19 mouse cellular contexts compared by ENCODE assay signal in the genomic region with DNA sequence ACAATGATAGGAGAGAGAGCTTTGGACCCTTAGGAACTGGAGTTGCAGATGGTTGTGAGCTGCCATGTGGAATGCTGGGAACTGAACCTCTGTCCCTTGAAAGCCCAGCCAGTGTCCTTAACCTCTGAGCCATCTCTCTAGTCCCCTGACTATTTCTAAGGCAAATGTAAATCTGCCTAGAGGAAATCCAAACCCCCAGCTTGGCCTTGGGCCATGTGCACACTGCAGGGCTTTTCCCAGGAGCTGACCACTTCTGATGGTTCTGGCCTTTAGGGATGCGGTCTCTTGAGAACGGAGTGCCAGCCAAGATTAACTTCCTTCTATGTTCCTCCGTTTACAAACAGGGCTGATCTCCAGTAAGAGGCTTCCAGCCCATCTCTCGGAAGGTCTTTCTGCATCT. TPM values are rescaled to one million over a fixed set of nuclear protein-coding genes. Genes with fewer than 3 reads are reported as not detected.
DNase-seq lines count a peak whose midpoint lies in the region; ATAC-seq lines count a peak whose summit lies in the region.
"Had no signal": no experiment of that assay in that cellular context is flagged by ENCODE, and none has a peak within 500 bp of the region (broad histone marks: within the 10 kb centered on the region; RNA-seq: fewer than 3 reads in every experiment).

No protein-coding gene starts in this region.

- no peaks in the 10 kb centered on the region for H3K27me3 ChIP-seq in heart, embryonic 12.5 days (replicated peaks)
- no peaks in the 10 kb centered on the region for H3K27me3 ChIP-seq in midbrain, embryonic 11.5 days (ENCODE audit: control insufficient read depth, insufficient read depth, low read length)
- no peaks in the 10 kb centered on the region for H3K27me3 ChIP-seq in midbrain, embryonic 16.5 days (ENCODE audit: control insufficient read depth, insufficient read depth, low read depth, low read length)
- H3K27me3 ChIP-seq: embryonic facial prominence, embryonic 12.5 days; forebrain, embryonic 15.5 days; heart, embryonic 13.5 days; hindbrain, embryonic 12.5 days had no signal

- no peak overlapping the region for H3K4me3 ChIP-seq in heart, embryonic 12.5 days
- no peak overlapping the region for H3K4me3 ChIP-seq in midbrain, embryonic 11.5 days (ENCODE audit: low read depth, low read length)
- H3K4me3 ChIP-seq in midbrain, embryonic 16.5 days (ENCODE audit: low read depth, low read length) = no peak overlapping the region
- no peak overlapping the region for H3K4me3 ChIP-seq in brown adipose tissue, adult 24 weeks (ENCODE audit: insufficient read depth, low read depth, low read length)
- H3K4me3 ChIP-seq: embryonic facial prominence, embryonic 12.5 days; forebrain, embryonic 15.5 days; heart, embryonic 13.5 days; hindbrain, embryonic 12.5 days had no signal

- 71% methylated on average over 4 of the region's 4 CpGs for WGBS in heart, embryonic 12.5 days
- WGBS in midbrain, embryonic 11.5 days = 88% methylated on average over 4 of the region's 4 CpGs
- 67% methylated on average over 4 of the region's 4 CpGs for WGBS in midbrain, embryonic 16.5 days

- H3K9ac ChIP-seq in heart, embryonic 12.5 days = no peak overlapping the region
- H3K9ac ChIP-seq in midbrain, embryonic 11.5 days (ENCODE audit: low read length) = no peak overlapping the region
- H3K9ac ChIP-seq in midbrain, embryonic 16.5 days (ENCODE audit: low read depth, low read length) = no peak overlapping the region
- H3K9ac ChIP-seq: embryonic facial prominence, embryonic 12.5 days; forebrain, embryonic 15.5 days; heart, embryonic 13.5 days; hindbrain, embryonic 12.5 days had no signal

- DNase-seq in heart, postnatal 4 days = peak; percentile 36
- DNase-seq in midbrain, embryonic 11.5 days (ENCODE audit: low spot score, missing footprints) = peak; percentile 69
- DNase-seq in spleen, postnatal 10 days (ENCODE audit: low spot score in 2 of 2) = no peak
- DNase-seq: B cell, adult 2 months; cerebellum, adult 11-12 months; cerebellum, adult 9-10 months; cerebellum, postnatal 25 days; heart, postnatal 36 days had no signal

- ATAC-seq in heart, embryonic 12.5 days (ENCODE audit: insufficient number of reproducible peaks, low FRiP score) = no peak
- no peak for ATAC-seq in midbrain, embryonic 11.5 days (ENCODE audit: low FRiP score)
- ATAC-seq in midbrain, embryonic 16.5 days = no peak
- ATAC-seq: CD4-positive, CD25-positive, alpha-beta regulatory T cell, adult 4 months; forebrain, embryonic 15.5 days; hindbrain, embryonic 16.5 days; inflammation-experienced regulatory T-cells, adult 6 months had no signal

- H3K4me2 ChIP-seq in heart, embryonic 12.5 days = no peak overlapping the region
- no peak overlapping the region for H3K4me2 ChIP-seq in midbrain, embryonic 11.5 days
- H3K4me2 ChIP-seq in midbrain, embryonic 16.5 days (ENCODE audit: low read length) = no peak overlapping the region
- H3K4me2 ChIP-seq: embryonic facial prominence, embryonic 12.5 days; forebrain, embryonic 15.5 days; hindbrain, embryonic 12.5 days had no signal

- H3K9me3 ChIP-seq in heart, embryonic 12.5 days (replicated peaks) = no peaks in the 10 kb centered on the region
- H3K9me3 ChIP-seq in midbrain, embryonic 11.5 days (ENCODE audit: control insufficient read depth, low read length) = no peaks in the 10 kb centered on the region
- no peaks in the 10 kb centered on the region for H3K9me3 ChIP-seq in midbrain, embryonic 16.5 days (replicated peaks; ENCODE audit: control insufficient read depth, low read length, poor library complexity, severe bottlenecking)
- H3K9me3 ChIP-seq: embryonic facial prominence, embryonic 12.5 days; forebrain, embryonic 15.5 days; G1E; heart, embryonic 13.5 days; hindbrain, embryonic 12.5 days had no signal

- H3K36me3 ChIP-seq in heart, embryonic 12.5 days = no peaks in the 10 kb centered on the region
- H3K36me3 ChIP-seq in midbrain, embryonic 11.5 days (ENCODE audit: control insufficient read depth, insufficient read depth, low read length) = no peaks in the 10 kb centered on the region
- no peaks in the 10 kb centered on the region for H3K36me3 ChIP-seq in midbrain, embryonic 16.5 days (ENCODE audit: control insufficient read depth, insufficient read depth, low read length)
- H3K36me3 ChIP-seq: embryonic facial prominence, embryonic 12.5 days; forebrain, embryonic 15.5 days; G1E; heart, embryonic 13.5 days; hindbrain, embryonic 12.5 days had no signal

- H3K27ac ChIP-seq in heart, embryonic 12.5 days (ENCODE audit: poor library complexity, severe bottlenecking) = no peak overlapping the region
- H3K27ac ChIP-seq in midbrain, embryonic 11.5 days (ENCODE audit: low read depth, low read length) = no peak overlapping the region
- no peak overlapping the region for H3K27ac ChIP-seq in midbrain, embryonic 16.5 days (ENCODE audit: low read length)
- peak overlapping the region; percentile 83 for H3K27ac ChIP-seq in brown adipose tissue, adult 24 weeks (replicated peaks; ENCODE audit: low read depth, low read length)
- H3K27ac ChIP-seq: embryonic facial prominence, embryonic 12.5 days; forebrain, embryonic 15.5 days; hindbrain, embryonic 12.5 days had no signal

- H3K4me1 ChIP-seq in heart, embryonic 12.5 days (replicated peaks) = peaks cover 58% of the 10 kb centered on the region
- H3K4me1 ChIP-seq in midbrain, embryonic 11.5 days (ENCODE audit: control insufficient read depth, insufficient read depth, low read length) = no peaks in the 10 kb centered on the region
- H3K4me1 ChIP-seq in midbrain, embryonic 16.5 days (ENCODE audit: control insufficient read depth, insufficient read depth, low read length) = no peaks in the 10 kb centered on the region
- peaks cover 12% of the 10 kb centered on the region for H3K4me1 ChIP-seq in brown adipose tissue, adult 24 weeks (ENCODE audit: control insufficient read depth, insufficient read depth, insufficient read length, low read length)
- H3K4me1 ChIP-seq: forebrain, embryonic 15.5 days; hindbrain, embryonic 12.5 days had no signal

RNA-seq across cellular contexts. Expression of a gene that starts 18.5 kb away (rescaled TPM):
- 10 to 100 TPM; 77.6 to 81.1 TPM for total RNA-seq in heart, postnatal 4 days (2021)
- 164 and 168 TPM in 2 replicates for polyA plus RNA-seq in heart, embryonic 12.5 days (2016; fragmentation: Nextera tagmentation; extraction: Ambion mirVana)
- 194 and 208 TPM in 2 replicates for polyA plus RNA-seq in midbrain, embryonic 11.5 days (2014; fragmentation: Nextera tagmentation; extraction: Ambion mirVana)
- polyA plus RNA-seq in midbrain, embryonic 16.5 days (2015; fragmentation: Nextera tagmentation; extraction: Ambion mirVana) = 176 and 181 TPM in 2 replicates
- 158 and 181 TPM in 2 replicates for polyA plus RNA-seq in brown adipose tissue, adult 24 weeks (2012; ENCODE audit: insufficient read depth, insufficient read length, missing spikeins)

Comparison
In these comparisons a context has a peak if more than half of its experiments do, and no peak if none do; other contexts are left out.
1. DNase-seq: peak in heart, postnatal 4 days (single experiment) and midbrain, embryonic 11.5 days (single experiment); none in spleen, postnatal 10 days (0 of 2).